Mouse (Mus musculus) B cell, adult 62 days (primary cell): ENCODE results near the gene Ccl19. TPM values are rescaled to one million over a fixed set of nuclear protein-coding genes. Genes with fewer than 3 reads are reported as not detected.

ENCODE experiments used
- total RNA-seq: library from RNA; stranded (reverse); gene quantifications from 4 replicates; pipeline ENCODE4 v1.2.4, GENCODE M21; 2023

The Ccl19 gene
- not detected in 4 replicates for total RNA-seq

GRCm38 (mm10) chr4:42756477-42756876, at the start of gene Ccl19:
Ccl19 (minus strand) TSS chr4:42756577.

GRCm38 (mm10) chr4:42773893-42774292, 17.5 kb upstream of the Ccl19 start, which contains the start of gene Ccl21a:
Ccl21a (minus strand) TSS chr4:42773993.

GRCm38 (mm10) chr4:42735245-42735644, 21.1 kb downstream of the Ccl19 start, which contains the start of gene 4930578G10Rik:
4930578G10Rik (plus strand) TSS chr4:42735545.

Other genes with a start within 250 kb of the Ccl19 start
- gene Fam205a2, start 228.4 kb downstream of the Ccl19 start, total RNA-seq, result not detected in 4 replicates
- not detected in 4 replicates for gene Gm10591, start 144.4 kb downstream of the Ccl19 start, total RNA-seq
- gene Gm2564, start 126.9 kb downstream of the Ccl19 start, total RNA-seq, result not detected in 4 replicates
- gene Ccl27b, start 101.3 kb downstream of the Ccl19 start, total RNA-seq, result not detected in 4 replicates
- gene Il11ra2, start 94.7 kb downstream of the Ccl19 start, total RNA-seq, result not detected in 4 replicates
- not detected in 4 replicates for gene 4930578G10Rik, start 21.0 kb downstream of the Ccl19 start, total RNA-seq
- gene Ccl21a, start 17.4 kb upstream of the Ccl19 start, total RNA-seq, result not detected in 4 replicates
- not detected in 4 replicates for gene Fam205a1, start 97.3 kb upstream of the Ccl19 start, total RNA-seq
- gene Gm12394, start 100.2 kb upstream of the Ccl19 start, total RNA-seq, result not detected in 4 replicates
- gene Fam205c, start 117.7 kb upstream of the Ccl19 start, total RNA-seq, result not detected in 4 replicates
- not detected in 4 replicates for gene Phf24, start 160.1 kb upstream of the Ccl19 start, total RNA-seq
- gene Dnajb5, start 193.2 kb upstream of the Ccl19 start, total RNA-seq, result 33.1 to 42.0 TPM (median 37.5 TPM) in 4 replicates
- not detected in 4 replicates for gene 1700022I11Rik, start 213.0 kb upstream of the Ccl19 start, total RNA-seq
- gene Vcp, start 243.9 kb upstream of the Ccl19 start, total RNA-seq, result 98.6 to 113 TPM (median 106 TPM) in 4 replicates